Mouse (Mus musculus): ENCODE measurements at regions not wholly inside any gene's neighbourhood (a gene's known extent, or its start where the extent isn't known, plus 50 kb on each side); places are given as distances from the start of the nearest gene placed in this dataset.

- DNase-seq, result no peak
These were observed 1579.5 kb downstream of the 4930444P10Rik start for GRCm38 (mm10) chr1:14513662-14514061.

GRCm38 (mm10) chr1:14512481-14513285, 1580.4 kb downstream of the 4930444P10Rik start:
- DNase-seq, result no peak

- no peak for DNase-seq
These were observed 1586.1 kb downstream of the 4930444P10Rik start for GRCm38 (mm10) chr1:14506831-14507690.

DNA sequence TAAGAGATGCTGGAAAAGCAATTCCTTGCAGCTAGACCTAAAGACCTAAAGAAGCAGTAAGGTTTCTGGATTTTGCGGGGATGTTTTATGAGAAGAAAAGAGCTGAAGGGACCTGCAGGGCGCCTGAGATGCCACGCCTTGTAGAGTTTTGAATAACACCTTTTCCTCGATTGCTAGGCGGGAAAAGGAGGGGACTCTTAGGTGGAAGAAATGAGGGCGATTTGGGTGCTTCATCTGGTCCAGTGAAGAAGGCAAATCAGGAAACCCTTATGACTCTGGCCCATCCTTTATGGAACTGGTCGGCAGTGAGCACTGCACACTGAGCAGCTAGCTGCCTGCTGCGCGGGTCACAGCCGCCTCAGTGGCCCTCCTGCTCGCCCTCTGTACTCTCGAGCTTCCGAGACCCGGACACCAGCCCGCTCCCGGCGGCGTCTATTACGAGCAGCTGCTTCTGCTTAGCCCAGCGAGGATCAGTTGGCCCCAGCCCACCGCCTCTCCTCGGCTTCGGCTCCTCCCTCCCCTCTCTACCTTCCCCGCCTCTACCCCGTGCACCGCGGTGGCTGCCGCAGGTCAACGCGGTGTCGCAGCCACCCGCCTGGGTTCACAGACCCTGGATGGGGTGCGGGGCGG, 1586.8 kb downstream of the 4930444P10Rik start:
- no peak for DNase-seq

DNA sequence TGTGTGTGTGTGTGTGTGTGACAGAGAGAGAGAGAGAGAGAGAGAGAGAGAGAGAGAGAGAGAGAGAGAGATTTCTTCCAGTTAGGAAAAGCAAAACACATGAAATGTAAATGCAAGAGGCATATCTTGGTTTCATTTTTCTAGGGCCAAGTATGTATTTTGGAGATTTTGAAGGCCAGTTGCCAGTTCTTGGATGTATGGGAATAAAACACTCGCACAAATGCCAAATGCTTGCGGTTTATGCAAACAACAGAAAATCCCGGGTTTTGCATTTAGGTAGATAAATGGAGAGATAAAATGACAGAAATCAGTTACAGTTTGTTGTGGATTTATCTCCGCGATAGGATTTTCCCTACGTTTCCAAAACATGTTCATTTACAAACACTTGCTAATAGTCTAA, 1587.4 kb downstream of the 4930444P10Rik start:
- DNase-seq, result no peak

- DNase-seq, result no peak
These were observed 1588.3 kb downstream of the 4930444P10Rik start for GRCm38 (mm10) chr1:14504767-14505343.

- DNase-seq, result no peak
These were observed 1589.0 kb downstream of the 4930444P10Rik start for GRCm38 (mm10) chr1:14503881-14504742.

DNA sequence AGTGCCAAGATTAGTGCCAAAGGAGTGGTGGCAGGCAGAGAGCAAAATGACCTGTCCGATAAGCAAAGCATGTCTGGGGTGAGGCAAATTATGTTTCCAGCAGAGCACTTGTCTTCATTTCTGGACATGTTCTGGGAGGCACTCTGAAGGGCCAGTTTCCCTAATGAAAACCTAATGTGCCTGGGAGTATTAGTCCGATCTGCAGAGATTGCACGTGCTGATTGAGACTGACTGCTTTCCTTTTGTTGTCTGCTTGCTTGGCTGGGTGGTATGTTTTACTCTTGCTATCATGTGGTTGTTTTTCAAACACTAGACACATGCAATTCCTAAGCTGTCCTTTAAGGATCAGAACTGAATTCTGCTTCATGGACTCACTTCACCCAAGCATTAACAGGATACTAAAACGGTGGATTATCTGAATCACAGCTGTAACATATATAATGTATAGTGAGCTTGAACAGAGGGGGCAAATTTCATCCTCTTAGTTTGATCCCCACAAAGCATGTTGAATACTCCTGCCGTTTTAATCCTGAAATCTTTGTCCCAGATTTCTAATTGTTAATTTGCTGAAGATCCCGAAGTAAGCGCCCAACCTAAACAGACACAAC, 1589.8 kb downstream of the 4930444P10Rik start:
- DNase-seq, result no peak

GRCm38 (mm10) chr1:14499105-14499504, 1594.0 kb downstream of the 4930444P10Rik start:
- no peak for DNase-seq

DNA sequence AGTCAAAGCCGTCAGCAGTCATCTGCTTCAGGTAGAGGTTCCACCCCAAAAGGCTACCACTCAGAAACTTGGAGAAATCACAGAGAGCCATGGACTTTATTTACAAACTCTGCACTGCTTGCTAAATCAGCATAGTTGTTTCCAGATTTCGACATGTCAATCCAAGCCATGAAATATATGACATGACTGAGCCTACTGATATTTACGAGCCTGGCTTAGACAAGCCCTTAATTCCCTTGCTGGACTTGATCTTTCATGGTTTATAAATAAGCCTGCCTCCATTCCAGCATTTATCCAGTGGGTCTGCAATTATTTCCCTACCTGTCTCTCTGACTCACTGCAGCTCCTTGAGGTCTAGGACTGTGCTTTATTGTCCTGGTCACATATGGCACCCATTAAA, 1603.1 kb downstream of the 4930444P10Rik start:
- DNase-seq, result no peak

DNA sequence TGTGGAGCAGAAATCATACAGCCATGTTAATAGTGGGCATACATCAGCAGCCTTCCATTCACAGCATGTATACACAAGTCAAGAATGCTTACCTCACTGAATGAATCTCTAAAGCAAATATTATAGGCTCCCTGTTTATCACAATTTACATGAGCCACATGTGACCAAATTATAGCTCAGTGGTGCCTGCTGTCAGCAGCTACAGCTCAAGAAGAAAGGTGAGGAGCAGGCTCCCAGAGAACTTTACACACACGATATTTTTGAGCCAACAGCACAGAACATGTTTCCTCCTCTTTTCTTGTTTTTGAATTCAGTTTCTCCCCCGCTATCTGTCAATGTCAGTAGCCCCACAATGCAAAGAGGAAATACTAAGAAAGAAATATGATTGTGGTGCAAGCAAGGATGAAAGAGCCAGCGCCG, 1605.4 kb downstream of the 4930444P10Rik start:
- DNase-seq, result no peak

GRCm38 (mm10) chr1:14485746-14486145, 1607.4 kb downstream of the 4930444P10Rik start:
- DNase-seq, result no peak

- DNase-seq, result no peak
These were observed 1608.8 kb downstream of the 4930444P10Rik start for GRCm38 (mm10) chr1:14484121-14484916.

DNA sequence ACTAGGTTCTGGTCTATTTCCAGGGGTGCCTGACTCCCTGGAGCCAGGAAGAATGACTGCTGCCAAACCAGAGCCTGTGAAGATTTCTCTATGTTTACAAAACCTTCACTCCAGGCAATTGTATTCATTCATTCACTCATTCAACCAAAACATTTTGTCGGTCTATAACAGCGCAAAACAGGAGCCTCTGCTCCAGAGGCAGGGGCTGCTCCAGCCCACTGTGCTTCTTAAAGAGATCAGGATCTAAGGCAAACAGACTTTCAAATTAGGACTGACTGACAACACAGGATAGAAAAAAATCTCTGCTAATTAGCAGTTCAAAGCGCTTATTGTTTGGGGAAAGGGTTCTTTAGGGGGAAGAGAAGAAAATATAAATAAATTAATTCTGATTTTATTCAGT, 1620.8 kb downstream of the 4930444P10Rik start:
- DNase-seq, result no peak

DNA sequence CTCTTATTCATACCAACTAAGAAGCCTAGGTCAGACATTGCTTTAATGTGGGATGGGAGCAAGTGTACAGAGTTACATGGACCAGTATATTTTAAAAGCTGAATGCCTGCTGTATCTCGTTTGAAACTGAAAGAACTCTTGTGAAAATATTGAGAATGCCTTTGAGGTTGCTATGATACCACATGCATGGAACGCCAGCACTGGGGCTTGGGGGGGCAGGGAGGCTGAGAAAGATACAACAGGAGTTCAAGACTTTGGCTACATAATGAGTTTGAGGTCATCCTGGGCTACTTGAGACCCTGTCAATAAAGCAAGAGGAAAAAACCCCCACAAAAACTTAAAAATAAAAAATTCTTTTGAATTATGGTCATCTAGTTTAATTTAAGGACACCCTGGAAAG, 1621.6 kb downstream of the 4930444P10Rik start:
- DNase-seq, result no peak

DNA sequence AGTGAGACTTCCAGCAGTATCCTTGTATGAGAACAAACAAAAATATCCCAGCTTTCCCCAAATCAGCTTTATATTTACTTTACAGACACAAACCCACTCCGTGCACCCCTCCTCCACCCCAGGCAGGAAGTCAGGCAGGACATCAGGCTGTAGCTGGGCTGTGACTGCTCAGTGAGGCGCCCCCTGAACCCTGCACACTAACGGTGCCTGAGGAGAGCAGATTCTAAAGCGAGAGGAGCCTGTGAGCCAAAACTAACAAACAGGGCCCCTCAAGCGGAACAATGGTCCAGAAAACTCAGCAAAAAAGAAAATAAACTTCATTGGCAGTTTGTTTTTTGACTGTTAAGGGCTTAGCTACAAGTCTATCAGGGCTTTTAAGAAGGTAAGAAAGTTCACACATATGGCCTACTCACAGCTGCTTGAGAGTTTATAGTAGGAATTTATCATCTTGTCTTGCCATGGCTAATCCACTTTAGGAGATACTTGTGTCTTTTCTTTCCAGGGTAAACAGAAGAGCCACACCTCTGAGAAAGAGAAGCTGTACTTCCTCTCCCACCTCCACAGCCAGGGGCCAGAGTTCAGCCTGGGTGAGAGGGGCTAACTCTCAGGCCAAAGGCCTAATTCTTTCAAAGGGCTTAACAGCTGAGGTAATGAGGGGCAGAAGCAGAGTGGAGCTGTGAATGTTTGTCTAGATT, 1628.2 kb downstream of the 4930444P10Rik start:
- peak; percentile 9 to 13 for DNase-seq

- DNase-seq, result no peak
These were observed 1630.6 kb downstream of the 4930444P10Rik start for GRCm38 (mm10) chr1:14462496-14462895.

DNA sequence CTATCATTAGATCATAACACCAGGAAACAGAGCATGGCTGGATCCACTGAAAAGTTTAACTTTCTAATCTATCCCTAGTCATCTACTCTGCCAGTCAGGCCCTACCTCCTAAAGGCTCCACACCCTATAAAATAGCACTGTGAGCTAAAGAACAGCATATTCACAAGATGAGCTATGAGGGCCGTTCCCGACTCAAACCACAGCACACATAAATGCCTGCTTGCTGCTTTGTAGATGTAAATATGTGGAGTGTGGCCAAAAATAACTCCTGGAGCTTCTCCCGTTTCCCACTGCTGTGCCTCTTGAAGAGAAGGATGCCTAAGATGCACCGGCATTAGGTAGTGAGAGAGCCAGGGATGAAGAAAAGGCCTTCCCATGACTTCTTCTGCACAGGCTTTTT, 1632.3 kb downstream of the 4930444P10Rik start:
- no peak for DNase-seq

DNA sequence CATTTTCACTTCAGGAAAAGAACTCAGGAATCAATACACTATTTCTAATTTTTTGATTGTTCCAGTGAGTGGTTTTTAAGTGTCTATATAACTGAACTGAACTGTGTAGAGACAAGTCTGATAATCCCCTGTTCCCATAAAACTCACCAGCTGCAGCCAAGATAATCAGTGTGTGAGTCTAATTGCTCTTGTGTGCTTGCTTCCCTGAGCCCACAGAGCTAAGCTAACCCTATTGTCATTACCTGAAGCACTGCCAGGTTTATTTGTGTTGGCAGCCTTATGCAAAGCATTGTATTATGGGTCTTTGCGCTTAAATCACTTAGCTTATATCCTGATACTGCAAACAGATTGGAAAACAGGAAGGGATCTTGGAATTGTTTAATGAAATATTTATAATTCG, 1663.8 kb downstream of the 4930444P10Rik start:
- no peak for DNase-seq

- DNase-seq, result no peak
These were observed 1672.1 kb downstream of the 4930444P10Rik start for GRCm38 (mm10) chr1:14421030-14421429.
